Mouse (Mus musculus) T-cell, adult 66 days (primary cell): Measurements from ENCODE around the gene Snrpg. TPM values are rescaled to one million over a fixed set of nuclear protein-coding genes. Genes with fewer than 3 reads are reported as not detected.

Source experiments
- total RNA-seq, 2 experiments: library from RNA; stranded (reverse); gene quantifications; 3 replicates in 1 of 2; 4 replicates in 1 of 2; pipeline ENCODE4 v1.2.4; 2023

Snrpg gene
- 100 to 1,000 TPM; 250 to 253 TPM for total RNA-seq

DNA sequence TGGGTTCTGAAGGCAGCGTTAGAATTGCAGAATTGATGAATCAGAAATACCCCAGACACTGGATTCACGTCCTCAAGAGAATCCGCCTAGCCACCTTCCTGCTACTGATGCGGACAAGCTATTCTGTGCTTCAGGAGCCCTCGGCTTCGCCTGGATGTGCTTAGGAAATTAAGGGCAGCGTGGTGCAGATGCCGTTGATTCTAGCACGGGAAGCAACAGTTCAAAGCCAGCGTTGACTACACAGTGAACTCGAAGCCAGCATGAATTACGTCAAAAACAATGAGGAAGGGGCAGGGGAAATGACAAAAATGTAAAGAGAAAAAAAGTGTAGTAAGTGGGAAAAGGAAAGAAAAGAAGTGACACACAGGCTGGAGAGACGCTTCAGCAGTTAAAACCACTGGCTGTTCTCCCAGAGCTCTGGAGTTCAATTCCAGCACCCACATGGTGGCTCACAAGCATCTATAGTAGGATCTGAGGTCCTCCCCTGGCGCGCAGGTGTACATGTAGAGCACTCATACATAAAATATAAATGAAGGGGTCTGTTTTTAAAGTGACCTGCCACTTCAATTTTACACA lies at the start of gene Snrpg:
Gene Snrpg, plus strand, starts transcription at position 541 of the 576 bp plus-strand sequence.

DNA sequence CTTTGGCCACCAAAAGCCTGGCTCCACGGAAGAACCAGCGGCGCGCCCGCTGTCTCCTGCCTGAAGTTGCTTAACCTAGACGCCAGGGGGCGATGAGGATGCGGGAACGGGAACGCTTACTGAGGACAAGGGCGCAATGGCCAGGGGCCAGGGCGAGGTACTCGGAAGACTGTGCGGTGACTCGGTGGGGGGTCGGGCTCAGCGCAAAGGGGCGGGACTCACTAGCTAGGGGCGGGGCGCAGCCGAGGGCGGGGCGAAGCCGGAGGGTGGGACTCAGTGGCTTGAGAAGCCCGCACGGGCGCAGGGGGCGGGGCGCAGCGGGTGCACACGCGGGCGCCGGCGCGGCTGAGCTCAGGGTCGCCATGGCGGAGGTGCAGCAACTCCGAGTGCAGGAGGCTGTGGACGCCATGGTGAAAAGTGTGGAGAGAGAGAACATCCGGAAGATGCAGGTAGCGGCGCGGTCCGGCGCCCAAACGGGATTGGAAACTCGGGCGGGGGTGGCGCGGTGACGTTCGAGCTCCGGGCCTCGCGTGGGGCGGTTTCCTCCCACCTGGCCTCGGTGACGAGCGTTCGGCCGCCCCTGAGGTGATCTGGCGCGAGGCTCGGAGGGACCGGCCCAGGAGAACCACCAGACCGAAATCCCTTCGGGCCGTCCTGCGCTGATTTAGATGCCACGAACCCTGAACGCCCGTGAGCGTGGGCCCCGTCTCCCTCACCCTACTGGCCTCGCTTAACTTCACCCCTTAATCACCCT lies 5.6 kb upstream of the Snrpg start, which contains the start of gene Fam136a:
Gene Fam136a, plus strand, starts transcription at position 276 of the 754 bp plus-strand sequence.

DNA sequence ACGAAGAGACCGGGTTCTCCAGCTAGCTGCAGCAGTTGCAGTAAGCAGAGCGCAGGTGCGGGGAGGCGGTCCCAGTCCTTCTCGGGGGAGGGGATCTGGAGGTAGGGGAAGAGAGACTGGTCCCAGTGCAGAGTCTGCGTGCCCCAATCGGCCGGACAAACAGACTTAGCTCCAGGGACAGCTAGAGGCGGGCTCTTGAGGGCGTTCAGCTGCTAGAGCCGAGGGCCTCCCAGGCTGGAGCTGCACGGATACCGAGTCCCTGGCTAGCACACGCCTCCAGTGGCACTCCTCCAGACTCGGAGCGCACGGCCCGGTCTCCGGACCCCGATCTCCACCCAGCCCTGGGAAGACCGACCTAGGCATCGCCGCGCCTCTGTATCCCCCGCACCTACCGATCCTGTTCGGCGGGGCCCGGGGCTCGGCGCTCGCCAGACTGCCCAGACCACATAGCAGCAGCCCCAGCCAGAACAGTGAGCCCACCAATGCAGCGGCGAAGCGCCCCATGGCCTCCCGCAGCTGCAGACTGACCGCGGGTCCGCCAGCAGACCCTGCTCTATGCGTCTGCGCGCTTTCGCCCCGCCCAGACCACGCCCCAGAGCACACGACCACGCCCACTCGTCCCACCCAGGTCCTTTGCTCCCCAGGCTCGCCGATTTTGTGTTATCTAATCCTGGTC lies 25.6 kb downstream of the Snrpg start, which contains the start of gene Pcyox1:
Gene Pcyox1, minus strand, starts transcription at position 574 of the 676 bp plus-strand sequence.

DNA sequence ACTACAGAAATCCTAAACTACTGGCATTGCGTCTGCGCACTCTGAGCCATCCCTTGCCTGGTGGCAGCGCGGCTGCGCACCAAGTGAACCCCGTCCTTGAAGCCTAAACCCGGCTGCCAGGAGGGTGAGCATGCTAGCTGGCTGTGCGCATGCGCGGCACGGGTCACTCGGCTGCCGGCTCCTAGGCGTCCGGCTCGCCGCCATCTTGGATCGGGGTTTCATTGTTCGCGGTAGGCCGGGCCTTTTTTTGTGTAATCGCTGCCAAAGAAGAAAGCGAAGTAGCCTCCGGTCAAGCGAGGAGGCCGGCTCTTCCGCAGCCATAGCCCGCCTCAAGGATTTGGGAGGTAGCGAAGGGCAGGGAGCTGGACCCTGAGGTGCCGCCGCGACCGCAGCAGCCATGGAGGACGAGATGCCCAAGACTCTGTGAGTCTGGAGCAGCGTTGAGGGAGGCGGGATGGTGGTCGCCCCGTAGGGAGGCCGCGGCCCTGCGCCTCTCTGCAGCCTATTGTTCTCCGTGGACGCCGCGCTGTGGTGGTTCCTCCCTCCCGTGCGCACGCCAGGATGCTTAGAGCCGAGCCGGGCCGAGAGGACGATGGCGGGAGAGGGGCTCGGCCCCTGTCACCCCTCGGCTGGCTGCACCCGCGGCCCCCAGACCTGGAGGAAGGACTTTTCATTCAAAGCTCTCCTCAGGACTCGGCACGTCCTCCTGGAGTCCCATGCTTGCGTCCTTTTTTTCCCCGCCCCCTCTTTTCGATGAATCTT lies 33.2 kb downstream of the Snrpg start, which contains the start of gene Tia1:
Gene Tia1, plus strand, starts transcription at position 120 of the 762 bp plus-strand sequence.

DNA sequence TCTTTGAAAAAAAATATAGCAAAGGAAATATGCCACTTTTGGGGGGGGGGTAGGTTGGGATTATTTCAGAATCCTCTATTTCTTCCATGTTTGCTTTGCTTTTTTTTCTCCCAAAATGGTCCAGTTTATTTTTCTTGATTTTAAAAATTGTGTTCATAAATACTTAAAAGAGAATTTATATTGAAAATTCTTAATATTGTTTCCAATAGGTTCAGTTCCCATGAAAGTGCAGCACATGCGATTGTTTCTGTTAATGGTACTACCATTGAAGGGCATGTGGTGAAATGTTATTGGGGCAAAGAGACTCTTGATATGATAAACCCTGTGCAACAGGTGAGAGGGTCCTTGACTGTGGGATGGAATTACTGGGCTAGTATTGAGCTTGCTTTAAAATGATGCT lies 55.3 kb downstream of the Snrpg start, which contains the start of gene Gm44790:
Gene Gm44790, plus strand, starts transcription at position 301 of the 400 bp plus-strand sequence.

Other genes with a start within 250 kb of the Snrpg start
- not detected for gene Tgfa, start 176.1 kb upstream of the Snrpg start, total RNA-seq
- 10 to 100 TPM; 15.1 to 16.1 TPM for gene Fam136a, start 5.7 kb upstream of the Snrpg start, total RNA-seq
- 10 to 100 TPM in 1 of 2 experiments, 1 to 10 TPM in 1; 10.0 to 10.5 TPM for gene Pcyox1, start 25.9 kb downstream of the Snrpg start, total RNA-seq
- 10 to 100 TPM; 75.1 to 88.6 TPM for gene Tia1, start 32.9 kb downstream of the Snrpg start, total RNA-seq
- 1 to 10 TPM in 1 of 2 experiments, not detected in 1; 5.3 TPM for gene Gm44790, start 55.4 kb downstream of the Snrpg start, total RNA-seq
- 10 to 100 TPM; 51.9 to 55.8 TPM for gene C87436, start 67.1 kb downstream of the Snrpg start, total RNA-seq
- 100 to 1,000 TPM; 214 to 238 TPM for gene Pcbp1, start 155.0 kb downstream of the Snrpg start, total RNA-seq